Mouse (Mus musculus): ENCODE measurements around the gene Gm20696. TPM values are rescaled to one million over a fixed set of nuclear protein-coding genes. Genes with fewer than 3 reads are reported as not detected.

Gm20696 gene
- total RNA-seq, 1 experiment, result 0.58 TPM

GRCm38 (mm10) chr6:99467109-99467508 lies 199.5 kb downstream of the Gm20696 start:
- Histone ChIP-seq H3K4me3 (ENCODE audit: insufficient read depth in 1 of 2, low read depth in 1 of 2, low read length in 2 of 2, poor library complexity in 1 of 2, severe bottlenecking in 1 of 2) (no peak overlapping the region), H3K36me3 (ENCODE audit: control insufficient read depth, insufficient read depth, low read length, poor library complexity, severe bottlenecking) (no peaks in the 10 kb centered on the region), H3K4me1 (ENCODE audit: control insufficient read depth in 2 of 2, insufficient read depth in 2 of 2, low read length in 2 of 2, poor library complexity in 1 of 2) (peaks cover 0 to 4% of the 10 kb centered on the region in 2 experiments; a peak in 1 of 4 replicates), H3K9ac (ENCODE audit: insufficient read depth, low read depth, low read length, poor library complexity, severe bottlenecking) (no peak overlapping the region), H3K9me3 (ENCODE audit: control insufficient read depth, insufficient read depth, low read depth, low read length) (no peaks in the 10 kb centered on the region), H3K27ac (ENCODE audit: insufficient read depth, low read depth, low read length, poor library complexity, severe bottlenecking) (no peak overlapping the region)
- no peak for DNase-seq (ENCODE audit: low read depth, low spot score)
- no peak for TF ChIP-seq HCFC1 (IDR thresholded peaks at IDR 0.05; ENCODE audit: borderline replicate concordance, insufficient read depth, low read length)
- no peak for TF ChIP-seq ZC3H11A (IDR thresholded peaks at IDR 0.05; ENCODE audit: borderline replicate concordance, low read depth, low read length)
- TF ChIP-seq CHD2 (IDR thresholded peaks at IDR 0.05; ENCODE audit: low read depth, low read length), result no peak
- no peak for TF ChIP-seq ZNF384 (IDR thresholded peaks at IDR 0.05; ENCODE audit: low read depth, low read length)
- no peak for TF ChIP-seq MAFK (IDR thresholded peaks at IDR 0.05; ENCODE audit: insufficient read depth, low read depth, low read length)
- in situ Hi-C loops (cut with MboI; ENCODE audit: low sequenced_read_pairs in 2 of 2, unreplicated experiment in 2 of 2), result no loop called here

GRCm38 (mm10) chr6:99466354-99466753 lies 200.2 kb downstream of the Gm20696 start:
- in situ Hi-C loops (cut with MboI; ENCODE audit: low sequenced_read_pairs in 2 of 2, unreplicated experiment in 2 of 2), result no loop called here

GRCm38 (mm10) chr6:99464449-99464848 lies 202.1 kb downstream of the Gm20696 start:
- no peaks in the 10 kb centered on the region for H3K36me3 ChIP-seq (ENCODE audit: control insufficient read depth, insufficient read depth, low read length, poor library complexity, severe bottlenecking)
- H3K27ac ChIP-seq (ENCODE audit: insufficient read depth, low read depth, low read length, poor library complexity, severe bottlenecking), result no peak overlapping the region
- TF ChIP-seq HCFC1 (IDR thresholded peaks at IDR 0.05; ENCODE audit: borderline replicate concordance, insufficient read depth, low read length), result no peak
- no peak for TF ChIP-seq ZC3H11A (IDR thresholded peaks at IDR 0.05; ENCODE audit: borderline replicate concordance, low read depth, low read length)
- TF ChIP-seq ZNF384 (IDR thresholded peaks at IDR 0.05; ENCODE audit: low read depth, low read length), result no peak
- no peak for TF ChIP-seq CHD2 (IDR thresholded peaks at IDR 0.05; ENCODE audit: low read depth, low read length)
- no peak for TF ChIP-seq MAFK (IDR thresholded peaks at IDR 0.05; ENCODE audit: insufficient read depth, low read depth, low read length)
- no peaks in the 10 kb centered on the region for H3K9me3 ChIP-seq (ENCODE audit: control insufficient read depth, insufficient read depth, low read depth, low read length)
- DNase-seq (ENCODE audit: low read depth, low spot score), result no peak
- H3K4me3 ChIP-seq (ENCODE audit: insufficient read depth in 1 of 2, low read depth in 1 of 2, low read length in 2 of 2, poor library complexity in 1 of 2, severe bottlenecking in 1 of 2), result no peak overlapping the region
- H3K9ac ChIP-seq (ENCODE audit: insufficient read depth, low read depth, low read length, poor library complexity, severe bottlenecking), result no peak overlapping the region
- H3K4me1 ChIP-seq (ENCODE audit: control insufficient read depth in 2 of 2, insufficient read depth in 2 of 2, low read length in 2 of 2, poor library complexity in 1 of 2), result peaks cover 0 to 4% of the 10 kb centered on the region in 2 experiments; a peak in 1 of 4 replicates
- in situ Hi-C loops (cut with MboI; ENCODE audit: low sequenced_read_pairs in 2 of 2, unreplicated experiment in 2 of 2), result no loop called here

More at GRCm38 (mm10) chr6:99466354-99466753, 200.2 kb downstream of the Gm20696 start:
- no peak for DNase-seq (ENCODE audit: low read depth, low spot score)
- Histone ChIP-seq H3K9me3 (ENCODE audit: control insufficient read depth, insufficient read depth, low read depth, low read length) (no peaks in the 10 kb centered on the region), H3K4me3 (ENCODE audit: insufficient read depth in 1 of 2, low read depth in 1 of 2, low read length in 2 of 2, poor library complexity in 1 of 2, severe bottlenecking in 1 of 2) (no peak overlapping the region), H3K9ac (ENCODE audit: insufficient read depth, low read depth, low read length, poor library complexity, severe bottlenecking) (no peak overlapping the region), H3K27ac (ENCODE audit: insufficient read depth, low read depth, low read length, poor library complexity, severe bottlenecking) (no peak overlapping the region), H3K4me1 (ENCODE audit: control insufficient read depth in 2 of 2, insufficient read depth in 2 of 2, low read length in 2 of 2, poor library complexity in 1 of 2) (peaks cover 0 to 4% of the 10 kb centered on the region in 2 experiments; a peak in 1 of 4 replicates), H3K36me3 (ENCODE audit: control insufficient read depth, insufficient read depth, low read length, poor library complexity, severe bottlenecking) (no peaks in the 10 kb centered on the region)
- TF ChIP-seq HCFC1 (IDR thresholded peaks at IDR 0.05; ENCODE audit: borderline replicate concordance, insufficient read depth, low read length) (no peak), MAFK (IDR thresholded peaks at IDR 0.05; ENCODE audit: insufficient read depth, low read depth, low read length) (no peak), ZC3H11A (IDR thresholded peaks at IDR 0.05; ENCODE audit: borderline replicate concordance, low read depth, low read length) (no peak), ZNF384 (IDR thresholded peaks at IDR 0.05; ENCODE audit: low read depth, low read length) (no peak), CHD2 (IDR thresholded peaks at IDR 0.05; ENCODE audit: low read depth, low read length) (no peak)

- Histone ChIP-seq H3K36me3 (ENCODE audit: control insufficient read depth, insufficient read depth, low read length, poor library complexity, severe bottlenecking) (no peaks in the 10 kb centered on the region), H3K4me1 (ENCODE audit: control insufficient read depth in 2 of 2, insufficient read depth in 2 of 2, low read length in 2 of 2, poor library complexity in 1 of 2) (peaks cover 0 to 4% of the 10 kb centered on the region in 2 experiments; a peak in 1 of 4 replicates), H3K27ac (ENCODE audit: insufficient read depth, low read depth, low read length, poor library complexity, severe bottlenecking) (no peak overlapping the region), H3K9me3 (ENCODE audit: control insufficient read depth, insufficient read depth, low read depth, low read length) (no peaks in the 10 kb centered on the region), H3K4me3 (ENCODE audit: insufficient read depth in 1 of 2, low read depth in 1 of 2, low read length in 2 of 2, poor library complexity in 1 of 2, severe bottlenecking in 1 of 2) (no peak overlapping the region), H3K9ac (ENCODE audit: insufficient read depth, low read depth, low read length, poor library complexity, severe bottlenecking) (no peak overlapping the region)
- in situ Hi-C loops (cut with MboI; ENCODE audit: low sequenced_read_pairs in 2 of 2, unreplicated experiment in 2 of 2), result no loop called here
- TF ChIP-seq ZC3H11A (IDR thresholded peaks at IDR 0.05; ENCODE audit: borderline replicate concordance, low read depth, low read length), result no peak
- TF ChIP-seq HCFC1 (IDR thresholded peaks at IDR 0.05; ENCODE audit: borderline replicate concordance, insufficient read depth, low read length), result no peak
- TF ChIP-seq CHD2 (IDR thresholded peaks at IDR 0.05; ENCODE audit: low read depth, low read length), result no peak
- no peak for TF ChIP-seq ZNF384 (IDR thresholded peaks at IDR 0.05; ENCODE audit: low read depth, low read length)
- no peak for TF ChIP-seq MAFK (IDR thresholded peaks at IDR 0.05; ENCODE audit: insufficient read depth, low read depth, low read length)
- DNase-seq (ENCODE audit: low read depth, low spot score), result no peak
Observed at GRCm38 (mm10) chr6:99463906-99464305, 202.7 kb downstream of the Gm20696 start.
